Comparison of ENCODE assay signal across 26 mouse cellular contexts in genomic region chr8:13657479-13657878, GRCm38 (mm10). TPM values are rescaled to one million over a fixed set of nuclear protein-coding genes. Genes with fewer than 3 reads are reported as not detected.
A peak's percentile ranks its signal among the peaks of the same experiment; 100 is the strongest.
DNase-seq lines count a peak whose midpoint lies in the region; ATAC-seq and TF ChIP-seq lines count a peak whose summit lies in the region.
"Had no signal": no experiment of that assay in that cellular context is flagged by ENCODE, and none has a peak within 500 bp of the region (broad histone marks: within the 10 kb centered on the region; RNA-seq: fewer than 3 reads in every experiment).

No protein-coding gene starts in this region.

- no peak for TF ChIP-seq CTCF in liver, postnatal 0 days (IDR thresholded peaks at IDR 0.05; ENCODE audit: low read depth)

- no peaks in the 10 kb centered on the region for H3K36me3 ChIP-seq in heart, embryonic 13.5 days
- no peaks in the 10 kb centered on the region for H3K36me3 ChIP-seq in liver, postnatal 0 days (replicated peaks; ENCODE audit: insufficient read depth, low read length)
- H3K36me3 ChIP-seq: forebrain, embryonic 10.5 days; limb, embryonic 12.5 days; liver, embryonic 12.5 days; midbrain, embryonic 13.5 days had no signal

- DNase-seq in gastrocnemius, postnatal 14 days: peak; percentile 4
- no peak for DNase-seq in gastrocnemius, postnatal 4 days (ENCODE audit: low spot score in 2 of 2)
- DNase-seq in heart, postnatal 25 days (ENCODE audit: low spot score): no peak
- no peak for DNase-seq in liver, postnatal 0 days
- DNase-seq in liver: no peak
- peak; percentile 33 for DNase-seq in retina, postnatal 7 days (ENCODE audit: low read depth, low spot score)
- no peak for DNase-seq in layer of hippocampus, adult 9-11 months
- DNase-seq: adrenal gland, postnatal 25 days; cerebellum, adult 9-10 months; kidney, postnatal 25 days; lung, adult 2 months; lung, postnatal 14 days; thymus, adult 2 months; thymus, postnatal 4 days had no signal

- H3K27me3 ChIP-seq in heart, embryonic 13.5 days (replicated peaks): no peaks in the 10 kb centered on the region
- H3K27me3 ChIP-seq in liver, postnatal 0 days (ENCODE audit: insufficient read depth, low read length): no peaks in the 10 kb centered on the region
- H3K27me3 ChIP-seq: limb, embryonic 12.5 days; liver, embryonic 12.5 days; midbrain, embryonic 13.5 days had no signal

- no peak for TF ChIP-seq EP300 in liver, postnatal 0 days (IDR thresholded peaks at IDR 0.05; ENCODE audit: low read depth)

- intact Hi-C loops in gastrocnemius, postnatal 14 days (cut with DNase I; ENCODE audit: low total_unique reads): no loop called here
- intact Hi-C loops in heart, postnatal 25 days (cut with DNase I): no loop called here

- H3K9me3 ChIP-seq in heart, embryonic 13.5 days: no peaks in the 10 kb centered on the region
- H3K9me3 ChIP-seq in liver, postnatal 0 days (ENCODE audit: low read length): no peaks in the 10 kb centered on the region
- H3K9me3 ChIP-seq: forebrain, embryonic 10.5 days; limb, embryonic 12.5 days; liver, embryonic 12.5 days; midbrain, embryonic 13.5 days had no signal

- 0 out of 2 replicates have a peak overlapping the region, but pooled peaks have one; percentile 15 for H3K9ac ChIP-seq in heart, embryonic 13.5 days
- no peak overlapping the region for H3K9ac ChIP-seq in liver, postnatal 0 days (replicated peaks)
- H3K9ac ChIP-seq: limb, embryonic 12.5 days; liver, embryonic 12.5 days; midbrain, embryonic 13.5 days had no signal

- H3K4me2 ChIP-seq in heart, embryonic 13.5 days: 0 out of 2 replicates have a peak overlapping the region, but pooled peaks have one; percentile 7
- no peak overlapping the region for H3K4me2 ChIP-seq in liver, postnatal 0 days (ENCODE audit: low read depth, low read length)
- H3K4me2 ChIP-seq: limb, embryonic 12.5 days; liver, embryonic 12.5 days; midbrain, embryonic 13.5 days had no signal

- H3K4me1 ChIP-seq in heart, embryonic 13.5 days: peaks cover 55% of the 10 kb centered on the region
- H3K4me1 ChIP-seq in liver, postnatal 0 days (ENCODE audit: insufficient read depth): peaks cover 3% of the 10 kb centered on the region; the same call in 1 of the 2 replicates
- H3K4me1 ChIP-seq: limb, embryonic 12.5 days had no signal

- 51% methylated on average over 12 of the region's 12 CpGs for WGBS in heart, embryonic 13.5 days
- WGBS in liver, postnatal 0 days (ENCODE audit: insufficient replicate concordance): 77% methylated on average over 12 of the region's 12 CpGs

- H3K4me3 ChIP-seq in heart, embryonic 13.5 days: no peak overlapping the region
- H3K4me3 ChIP-seq in liver, postnatal 0 days (ENCODE audit: low read depth, low read length): no peak overlapping the region
- H3K4me3 ChIP-seq: forebrain, embryonic 10.5 days; layer of hippocampus, adult 2 months; limb, embryonic 12.5 days; liver, embryonic 12.5 days; midbrain, embryonic 13.5 days had no signal

- ATAC-seq in heart, embryonic 13.5 days (ENCODE audit: extremely low read depth, insufficient number of reproducible peaks, low FRiP score, low TSS enrichment): no peak
- ATAC-seq in liver, postnatal 0 days: no peak
- ATAC-seq: intestine, postnatal 0 days; liver, embryonic 12.5 days; midbrain, embryonic 13.5 days had no signal

- 0 out of 2 replicates have a peak overlapping the region, but pooled peaks have one; percentile 26 for H3K27ac ChIP-seq in heart, embryonic 13.5 days (replicated peaks)
- H3K27ac ChIP-seq in liver, postnatal 0 days (ENCODE audit: low read depth): 0 out of 2 replicates have a peak overlapping the region, but pooled peaks have one; percentile 6
- H3K27ac ChIP-seq: forebrain, embryonic 10.5 days; layer of hippocampus, adult 2 months; limb, embryonic 12.5 days; liver, embryonic 12.5 days; midbrain, embryonic 13.5 days had no signal

RNA-seq across cellular contexts. Expression of gene Rasa3, which starts 19.9 kb away (rescaled TPM):
- total RNA-seq in gastrocnemius, postnatal 14 days (2021): 10 to 100 TPM; 18.5 to 18.8 TPM
- total RNA-seq in gastrocnemius, postnatal 4 days (2021): 10 to 100 TPM; 41.5 to 43.1 TPM
- polyA plus RNA-seq in heart, embryonic 13.5 days (2015; fragmentation: Nextera tagmentation; extraction: Ambion mirVana): 23.4 and 24.4 TPM in 2 replicates
- total RNA-seq in heart, postnatal 25 days (2021): 10 to 100 TPM; 14.8 to 19.8 TPM
- polyA plus RNA-seq in liver, postnatal 0 days (2015; fragmentation: Nextera tagmentation; extraction: Ambion mirVana): 9.9 and 11.4 TPM in 2 replicates

RNA-seq across cellular contexts. Expression of gene Cfap97d2, which starts 48.2 kb away (rescaled TPM):
- not detected for total RNA-seq in gastrocnemius, postnatal 14 days (2021)
- not detected for total RNA-seq in gastrocnemius, postnatal 4 days (2021)
- polyA plus RNA-seq in heart, embryonic 13.5 days (2015; fragmentation: Nextera tagmentation; extraction: Ambion mirVana): not detected in 2 replicates
- not detected for total RNA-seq in heart, postnatal 25 days (2021)
- polyA plus RNA-seq in liver, postnatal 0 days (2015; fragmentation: Nextera tagmentation; extraction: Ambion mirVana): not detected in 2 replicates
- total RNA-seq: adrenal gland, postnatal 25 days; ES-E14; granulocyte monocyte progenitor cell, adult 5-6 weeks; megakaryocyte progenitor cell, adult 5-6 weeks; monocyte, adult 5-6 weeks had no signal
- polyA plus RNA-seq: intestine, postnatal 0 days; liver, embryonic 12.5 days; small intestine, adult 2 months; thymus, adult 2 months had no signal

Comparison
In these comparisons a context has a peak if more than half of its experiments do, and no peak if none do; other contexts are left out.
1. DNase-seq: peak in gastrocnemius, postnatal 14 days (single experiment) and retina, postnatal 7 days (single experiment); none in gastrocnemius, postnatal 4 days (0 of 2), heart, postnatal 25 days (single experiment), liver, postnatal 0 days (single experiment), liver (single experiment) and layer of hippocampus, adult 9-11 months (single experiment).